Mouse (Mus musculus): ENCODE results near the gene Ascl3.

- TF ChIP-seq CTCF (IDR thresholded peaks at IDR 0.05; ENCODE audit: low read depth) (no peak), EP300 (IDR thresholded peaks at IDR 0.05; ENCODE audit: low read depth) (no peak)
These were observed 8.4 kb upstream of the Ascl3 start for GRCm38 (mm10) chr7:109739822-109740370.
